Mouse (Mus musculus): Measurements from ENCODE around the gene Rel.

The Rel gene

GRCm38 (mm10) chr11:23741386-23741785 is 29.4 kb downstream of the Rel start:
- DNase-seq, result no peak

GRCm38 (mm10) chr11:23740895-23741294 is 29.9 kb downstream of the Rel start:
- DNase-seq, result no peak

- DNase-seq, result no peak
Measured at GRCm38 (mm10) chr11:23735820-23736470, 34.8 kb downstream of the Rel start.

GRCm38 (mm10) chr11:23734749-23735286 is 36.0 kb downstream of the Rel start:
- DNase-seq, result no peak

- DNase-seq, result no peak
Measured at GRCm38 (mm10) chr11:23732840-23733239, 37.9 kb downstream of the Rel start.

- DNase-seq, result no peak
Measured at GRCm38 (mm10) chr11:23730120-23730519, 40.6 kb downstream of the Rel start.

- no peak for DNase-seq
Measured at GRCm38 (mm10) chr11:23728186-23728585, 42.6 kb downstream of the Rel start.

- DNase-seq, result no peak
Measured at GRCm38 (mm10) chr11:23726441-23726840, 44.3 kb downstream of the Rel start.

GRCm38 (mm10) chr11:23725850-23726249 is 44.9 kb downstream of the Rel start:
- no peak for DNase-seq

GRCm38 (mm10) chr11:23722326-23722725 is 48.4 kb downstream of the Rel start:
- no peak for DNase-seq

- DNase-seq, result no peak
Measured at GRCm38 (mm10) chr11:23719825-23720224, 50.9 kb downstream of the Rel start.

GRCm38 (mm10) chr11:23718856-23719255 is 51.9 kb downstream of the Rel start:
- no peak for DNase-seq

GRCm38 (mm10) chr11:23712299-23712698 is 58.5 kb downstream of the Rel start:
- no peak for DNase-seq

GRCm38 (mm10) chr11:23704604-23705294 is 66.0 kb downstream of the Rel start:
- no peak for DNase-seq

- DNase-seq, result no peak
Measured at GRCm38 (mm10) chr11:23701831-23702230, 68.9 kb downstream of the Rel start.

- DNase-seq, result no peak
Measured at GRCm38 (mm10) chr11:23699414-23700095, 71.2 kb downstream of the Rel start.

GRCm38 (mm10) chr11:23698526-23698925 is 72.2 kb downstream of the Rel start:
- DNase-seq, result no peak

- DNase-seq, result no peak
Measured at GRCm38 (mm10) chr11:23695847-23696246, 74.9 kb downstream of the Rel start.

GRCm38 (mm10) chr11:23693286-23693685 is 77.5 kb downstream of the Rel start:
- DNase-seq, result no peak

GRCm38 (mm10) chr11:23688060-23688459 is 82.7 kb downstream of the Rel start:
- no peak for DNase-seq
